Mouse (Mus musculus) small intestine, adult 2 months (tissue): ENCODE data around the gene RPS10-NUDT3.

ENCODE experiments used
- CTCF ChIP-seq: fragments of 200-500 bp; IDR thresholded peaks from 2 replicates; pipeline ENCODE4 v1.5.1; 2012; ENCODE audit warnings: low read depth, mild to moderate bottlenecking, control low read depth, inconsistent platforms, low read length, moderate library complexity, mixed read lengths; ENCODE audit not compliant: insufficient replicate concordance, insufficient read length; ENCODE audit errors: extremely low read depth
- POLR2A ChIP-seq: fragments of 200-500 bp; IDR thresholded peaks from 2 replicates; pipeline ENCODE4 v1.6.1; 2012; ENCODE audit warnings: low read depth, mild to moderate bottlenecking, control low read depth, inconsistent platforms, low read length, moderate library complexity

DNA sequence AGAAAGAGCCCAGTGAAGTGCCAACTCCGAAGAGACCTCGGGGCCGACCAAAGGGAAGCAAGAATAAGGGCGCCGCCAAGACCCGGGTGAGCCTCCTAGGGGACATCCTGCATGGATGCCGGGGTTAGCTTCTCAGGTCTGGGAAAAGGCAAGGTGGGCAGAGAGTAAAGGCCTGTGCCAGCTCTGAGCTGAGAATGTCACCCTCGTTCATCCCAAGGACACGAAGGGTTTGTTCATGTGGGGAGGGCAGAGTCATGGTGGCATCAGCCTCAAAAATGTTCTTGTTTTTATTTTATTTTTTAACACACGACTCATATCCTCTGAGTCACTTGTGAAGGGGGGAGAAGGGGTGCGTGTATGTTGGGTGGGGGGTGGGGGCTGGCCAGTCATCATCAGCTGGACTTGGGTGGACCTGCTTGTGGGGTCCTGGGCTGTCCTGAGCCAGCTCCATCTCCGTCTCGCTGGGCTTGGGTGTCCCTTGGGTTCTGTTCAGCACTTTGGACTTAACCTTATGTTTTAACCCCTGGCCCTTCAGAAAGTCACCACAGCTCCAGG lies 74.0 kb downstream of the RPS10-NUDT3 start:
- TF ChIP-seq POLR2A: no peak
- TF ChIP-seq CTCF: no peak
